Comparison of ENCODE assay signal across 7 mouse cellular contexts in genomic region chr3:103967861-103968691, GRCm38 (mm10). TPM values are rescaled to one million over a fixed set of nuclear protein-coding genes. Genes with fewer than 3 reads are reported as not detected.
DNase-seq lines count a peak whose midpoint lies in the region; ATAC-seq lines count a peak whose summit lies in the region.

Gene Phtf1 (plus strand): TSS chr3:103968110.

- H3K9ac ChIP-seq in intestine, embryonic 16.5 days (ENCODE audit: low read depth, low read length) = peak within 1 kb of the TSS; percentile 87
- peak within 1 kb of the TSS; percentile 93 for H3K9ac ChIP-seq in midbrain, embryonic 11.5 days (ENCODE audit: low read length)

- no peaks in the 10 kb centered on the region for H3K27me3 ChIP-seq in intestine, embryonic 16.5 days (replicated peaks; ENCODE audit: control insufficient read depth, insufficient read depth, low read length)
- no peaks in the 10 kb centered on the region for H3K27me3 ChIP-seq in midbrain, embryonic 11.5 days (ENCODE audit: control insufficient read depth, insufficient read depth, low read length)

- peaks cover 12% of the 10 kb centered on the region for H3K4me1 ChIP-seq in intestine, embryonic 16.5 days (ENCODE audit: control insufficient read depth, insufficient read depth, low read length)
- H3K4me1 ChIP-seq in midbrain, embryonic 11.5 days (ENCODE audit: control insufficient read depth, insufficient read depth, low read length) = peaks cover 9% of the 10 kb centered on the region

- DNase-seq in adrenal gland, adult 18-20 months (ENCODE audit: low spot score in 2 of 2) = peak; percentile 81 to 82
- peak; percentile 93 for DNase-seq in embryo, embryonic 11 days
- DNase-seq in gastrocnemius, postnatal 36 days = peak; percentile 75 to 84
- DNase-seq in left cerebral cortex, postnatal 36 days (ENCODE audit: low spot score in 2 of 2) = peak; percentile 89 to 91
- DNase-seq in midbrain, embryonic 11.5 days (ENCODE audit: low spot score, missing footprints) = peak; percentile 99
- DNase-seq in skeletal muscle tissue, adult 2 months (ENCODE audit: low read depth, low spot score) = peak; percentile 60

- H3K4me2 ChIP-seq in intestine, embryonic 16.5 days (ENCODE audit: low read depth, low read length) = peak within 1 kb of the TSS; percentile 83
- H3K4me2 ChIP-seq in midbrain, embryonic 11.5 days = peak within 1 kb of the TSS; percentile 57

- peak within 1 kb of the TSS; percentile 96 for H3K4me3 ChIP-seq in intestine, embryonic 16.5 days (ENCODE audit: low read length)
- H3K4me3 ChIP-seq in midbrain, embryonic 11.5 days (ENCODE audit: low read depth, low read length) = peak within 1 kb of the TSS; percentile 84

- intact Hi-C loops in gastrocnemius, postnatal 36 days (cut with DNase I) = loop anchor here (5.0 kb wide), 1 partner anchor 56 kb away; the partner anchor contains the start of gene Rsbn1
- intact Hi-C loops in left cerebral cortex, postnatal 36 days (cut with DNase I) = loop anchor here (2.0 kb wide), 1 partner anchor 53 kb away; the partner anchor contains the start of gene Rsbn1

- peak; percentile 99 for ATAC-seq in intestine, embryonic 16.5 days
- ATAC-seq in midbrain, embryonic 11.5 days (ENCODE audit: low FRiP score) = peak; percentile 99

- no peaks in the 10 kb centered on the region for H3K36me3 ChIP-seq in intestine, embryonic 16.5 days (ENCODE audit: control insufficient read depth, insufficient read depth, low read length)
- H3K36me3 ChIP-seq in midbrain, embryonic 11.5 days (ENCODE audit: control insufficient read depth, insufficient read depth, low read length) = no peaks in the 10 kb centered on the region

- peak within 1 kb of the TSS; percentile 96 for H3K27ac ChIP-seq in intestine, embryonic 16.5 days (ENCODE audit: low read length)
- peak within 1 kb of the TSS; percentile 97 for H3K27ac ChIP-seq in midbrain, embryonic 11.5 days (ENCODE audit: low read depth, low read length)

- no peaks in the 10 kb centered on the region for H3K9me3 ChIP-seq in intestine, embryonic 16.5 days (ENCODE audit: control insufficient read depth, low read length)
- H3K9me3 ChIP-seq in midbrain, embryonic 11.5 days (ENCODE audit: control insufficient read depth, low read length) = no peaks in the 10 kb centered on the region

- WGBS in intestine, embryonic 16.5 days = under 1% methylated on average over 69 of the region's 70 CpGs
- under 1% methylated on average over 69 of the region's 70 CpGs for WGBS in midbrain, embryonic 11.5 days

RNA-seq across cellular contexts. Expression of gene Phtf1, which starts in this region (rescaled TPM):
- 10 to 100 TPM; 15.8 to 17.4 TPM for total RNA-seq in adrenal gland, adult 18-20 months (2021)
- 1 to 10 TPM; 3.6 to 3.8 TPM for total RNA-seq in gastrocnemius, postnatal 36 days (2021)
- polyA plus RNA-seq in intestine, embryonic 16.5 days (2015; fragmentation: Nextera tagmentation; extraction: Ambion mirVana) = 12.7 and 13.5 TPM in 2 replicates
- total RNA-seq in left cerebral cortex, postnatal 36 days (2021) = 10 to 100 TPM; 41.2 to 53.3 TPM
- polyA plus RNA-seq in midbrain, embryonic 11.5 days (2014; fragmentation: Nextera tagmentation; extraction: Ambion mirVana) = 53.4 and 59.2 TPM in 2 replicates

Comparison
In these comparisons a context has a peak if more than half of its experiments do, and no peak if none do; other contexts are left out.
1. Peak in every context shown above with its lines: DNase-seq, ATAC-seq, H3K4me3 ChIP-seq and H3K27ac ChIP-seq.